Mouse (Mus musculus): ENCODE results near the gene Garnl3.

GRCm38 (mm10) chr2:33086016-33086596 is 45.3 kb downstream of the Garnl3 start:
- no peak for TF ChIP-seq EP300 (IDR thresholded peaks at IDR 0.05; ENCODE audit: low read depth)
- no peak for TF ChIP-seq CTCF (IDR thresholded peaks at IDR 0.05; ENCODE audit: low read depth)

Measured in liver, embryonic 14.5 days (tissue).